Mouse (Mus musculus) cerebellum, postnatal 4 days (tissue): Measurements from ENCODE around the gene Foxq1.
A peak's percentile ranks its signal among the peaks of the same experiment; 100 is the strongest.

Experiments used
- DNase-seq, 2 experiments: peaks; one replicate each; pipeline ENCODE4 v3.0.0; 2022; ENCODE audit warnings: low spot score in 2 of 2, mixed read lengths in 1 of 2

The Foxq1 gene

GRCm38 (mm10) chr13:31555834-31556233 lies at the start of gene Foxq1:
Gene Foxq1 (plus strand): TSS chr13:31556134.
- DNase-seq, result no peak

GRCm38 (mm10) chr13:31506494-31507167 lies 49.3 kb upstream of the Foxq1 start:
- no peak for DNase-seq

GRCm38 (mm10) chr13:31515261-31515660 lies 40.7 kb upstream of the Foxq1 start:
- DNase-seq, result no peak

GRCm38 (mm10) chr13:31518411-31518886 lies 37.5 kb upstream of the Foxq1 start:
- DNase-seq, result peak in 1 of 2 experiments; percentile 33

GRCm38 (mm10) chr13:31518971-31519370 lies 37.0 kb upstream of the Foxq1 start:
- no peak for DNase-seq

DNA sequence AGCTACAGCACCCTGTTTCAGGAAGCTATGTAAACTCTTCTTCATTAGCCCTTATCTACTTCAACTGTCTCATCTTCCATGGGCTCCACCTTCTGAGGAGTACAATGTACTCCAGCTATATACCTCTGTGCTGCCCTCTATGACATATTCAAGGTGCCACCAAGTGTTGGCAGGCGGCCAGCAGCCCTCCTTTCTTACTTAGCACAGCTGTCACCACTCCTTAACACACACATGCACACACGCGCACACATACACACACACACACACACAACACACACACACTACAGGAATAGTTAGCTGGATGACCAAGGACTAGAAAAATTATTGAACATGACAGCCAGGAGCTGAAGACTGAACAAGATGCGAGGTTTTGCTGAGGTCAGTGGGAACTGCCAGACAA lies 31.0 kb upstream of the Foxq1 start:
- no peak for DNase-seq

DNA sequence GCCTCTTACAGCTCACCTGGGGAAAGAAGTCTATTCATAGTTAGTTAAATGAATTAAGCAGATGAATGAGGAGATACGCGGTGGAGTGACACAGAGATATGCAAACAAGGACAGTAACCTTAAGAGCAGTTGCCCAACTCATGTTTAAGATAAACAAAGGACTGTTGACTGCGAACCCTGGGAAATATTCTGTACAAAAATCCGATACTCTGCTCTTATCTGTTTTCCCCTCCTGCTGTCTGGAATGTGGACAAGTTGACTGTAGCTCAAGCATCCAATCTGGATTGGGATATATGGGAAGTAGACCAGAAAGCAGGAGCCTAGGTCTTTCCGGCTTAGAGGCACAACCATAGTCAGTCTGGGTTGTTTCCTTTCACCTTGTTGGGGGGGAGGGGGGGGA lies 24.7 kb upstream of the Foxq1 start:
- DNase-seq, result no peak

- no peak for DNase-seq
These were observed 24.3 kb upstream of the Foxq1 start for GRCm38 (mm10) chr13:31531651-31532061.

DNA sequence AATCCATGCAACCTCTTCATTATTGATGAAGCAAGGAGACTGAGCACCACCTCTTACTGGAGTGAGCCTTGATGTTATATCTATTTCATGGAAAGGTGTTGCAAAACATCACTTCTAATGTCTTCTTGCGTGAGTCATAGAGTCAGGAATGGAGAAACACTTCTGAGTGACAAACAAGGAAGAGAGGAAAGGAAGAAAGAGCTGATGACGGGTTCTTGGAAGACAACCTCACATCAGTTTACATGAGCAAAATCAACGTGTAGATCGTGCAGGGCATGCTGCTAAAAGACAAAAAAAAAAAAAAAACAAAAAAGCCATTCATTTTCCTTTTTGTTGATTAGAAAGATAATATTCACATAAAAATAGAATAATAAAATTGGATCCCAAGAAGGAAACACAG lies 21.2 kb upstream of the Foxq1 start:
- no peak for DNase-seq

DNA sequence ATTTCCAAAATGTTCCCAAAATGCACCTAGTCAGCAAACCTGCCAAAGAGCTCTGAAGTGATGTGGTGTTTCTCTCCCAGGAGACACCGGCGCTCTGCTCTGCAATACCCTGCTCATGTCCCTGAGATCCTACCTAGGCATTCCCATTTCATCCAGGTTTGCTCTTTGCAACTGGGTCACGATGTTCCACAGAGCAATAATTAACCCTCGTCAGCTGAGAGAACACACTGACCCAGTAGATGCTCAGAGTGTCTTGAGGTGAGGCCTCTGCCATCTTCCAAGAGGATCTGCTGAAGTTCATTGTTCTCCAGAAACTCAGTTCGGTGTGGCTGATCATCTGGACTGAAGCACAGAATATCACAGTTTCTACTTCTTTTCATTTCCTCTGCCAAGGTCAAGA lies 12.9 kb upstream of the Foxq1 start:
- no peak for DNase-seq

DNA sequence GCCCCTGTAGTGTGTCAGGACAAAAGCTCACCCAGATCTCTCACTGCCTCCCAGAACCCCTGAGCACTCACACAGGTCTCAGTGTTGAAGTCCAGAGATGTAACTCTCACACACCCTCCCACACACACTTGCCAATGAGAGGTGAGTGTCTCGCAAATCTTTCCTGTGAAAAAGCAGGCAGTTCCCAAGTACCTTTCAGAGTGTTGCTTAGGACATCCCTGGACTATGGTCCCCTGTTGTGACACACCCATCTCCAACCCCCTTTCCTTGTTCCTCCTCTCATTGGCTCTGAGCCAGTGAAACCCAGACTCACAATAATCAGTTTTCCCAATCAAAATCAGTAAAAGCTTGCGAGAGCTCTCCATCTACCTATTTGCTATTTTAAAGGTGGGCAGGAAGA lies 9.2 kb upstream of the Foxq1 start:
- no peak for DNase-seq

DNA sequence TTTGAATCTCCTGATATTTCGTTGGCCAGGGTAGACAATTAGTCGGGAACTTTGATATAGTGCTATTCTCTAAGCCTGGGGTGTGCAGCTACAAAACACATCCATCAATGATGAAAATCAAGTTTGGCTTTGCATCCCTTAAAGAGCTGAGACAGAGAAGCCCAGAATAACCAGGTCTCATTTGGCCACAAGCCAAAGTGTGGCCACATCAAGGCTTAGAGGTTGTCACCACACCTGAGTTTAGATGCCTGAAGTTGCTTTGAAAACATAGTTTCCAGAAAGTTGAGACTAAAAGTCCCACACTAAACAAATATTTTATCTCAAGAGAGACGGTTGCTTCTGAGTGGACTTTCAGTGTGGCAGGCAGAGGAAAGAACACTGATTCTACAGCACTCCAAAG lies 8.7 kb upstream of the Foxq1 start:
- DNase-seq, result no peak

DNA sequence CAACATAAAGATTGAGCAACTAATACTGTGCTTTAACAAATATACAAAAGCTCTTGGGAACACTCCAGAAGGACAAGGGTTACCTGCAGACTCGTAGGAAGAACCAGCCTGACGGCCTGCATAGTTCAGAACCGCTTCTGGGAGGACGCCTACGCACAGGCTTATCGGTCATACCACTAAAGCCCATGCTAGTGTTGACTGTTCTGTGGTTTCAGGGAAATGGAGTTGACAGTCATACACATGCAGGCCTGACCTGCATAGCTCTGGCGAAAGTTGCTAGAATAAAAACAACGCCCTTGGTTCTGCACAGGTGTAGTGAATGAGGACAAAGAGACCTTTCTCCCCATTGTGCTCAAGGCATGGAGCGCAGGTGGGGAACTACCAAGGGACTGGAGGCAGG lies 8.3 kb upstream of the Foxq1 start:
- no peak for DNase-seq

GRCm38 (mm10) chr13:31556964-31557767 lies 1.2 kb downstream of the Foxq1 start:
- DNase-seq, result no peak

DNA sequence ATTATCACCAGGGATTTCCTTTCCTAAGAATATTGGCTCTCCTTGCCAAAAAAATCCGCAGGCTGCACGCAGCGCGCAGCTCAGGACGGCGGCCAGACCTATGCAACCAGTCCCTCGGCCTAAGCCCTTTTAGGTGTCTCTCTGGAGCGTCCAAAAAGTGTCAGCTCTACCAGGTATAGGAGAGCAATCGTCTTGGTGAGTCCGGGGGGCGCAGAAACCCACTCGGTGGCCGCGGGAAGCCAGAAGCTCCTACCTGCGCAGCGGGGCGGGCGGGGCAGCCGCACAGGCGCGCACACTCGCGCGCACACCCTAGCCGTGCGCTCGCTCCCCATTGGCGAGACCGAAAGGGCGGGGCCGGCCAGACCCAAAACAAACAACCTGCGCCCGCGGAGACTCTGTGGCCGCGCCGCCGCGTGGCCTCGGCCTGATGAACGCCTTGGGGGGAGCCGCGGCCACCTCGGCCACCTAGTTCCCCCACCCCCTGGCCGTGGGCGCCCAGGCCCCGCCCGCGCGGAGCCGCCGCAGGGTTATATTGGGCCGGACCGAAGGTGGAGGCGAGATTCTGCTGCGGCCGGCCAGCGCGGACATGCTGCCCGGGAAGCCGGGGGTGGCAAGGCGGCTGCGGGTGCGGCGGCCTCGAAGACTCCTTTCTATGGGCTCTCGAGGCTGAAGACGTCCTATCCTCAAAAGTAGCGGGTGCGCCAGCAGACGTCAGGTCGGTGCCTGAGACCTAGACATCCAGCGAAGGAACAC lies 2.0 kb downstream of the Foxq1 start:
- DNase-seq, result no peak

- peak in 1 of 2 experiments; percentile 18 for DNase-seq
These were observed 2.8 kb downstream of the Foxq1 start, which contains the start of gene A530084C06Rik for GRCm38 (mm10) chr13:31558521-31559418. Gene A530084C06Rik (minus strand): TSS chr13:31559333.

GRCm38 (mm10) chr13:31559419-31560144 lies 3.6 kb downstream of the Foxq1 start:
- peak in 1 of 2 experiments; percentile 58 for DNase-seq

DNA sequence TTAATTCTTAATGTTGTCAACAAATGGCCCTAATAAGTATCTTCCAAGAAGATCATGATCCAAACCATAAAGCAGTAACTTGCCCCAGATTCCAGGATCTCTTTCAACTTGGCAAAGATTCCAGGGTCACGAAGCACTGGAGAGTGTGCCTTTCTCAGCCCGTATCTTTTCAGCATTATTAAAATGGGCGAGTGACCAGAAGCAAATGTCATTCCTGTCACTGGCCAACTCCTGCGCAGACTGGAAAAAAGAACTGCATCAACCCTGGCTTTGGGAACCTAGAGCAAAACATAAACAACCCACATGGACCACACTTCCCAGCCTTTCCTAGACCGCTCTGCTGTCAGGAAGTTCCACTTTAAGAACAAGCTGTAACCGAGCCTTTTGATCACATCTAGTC lies 8.5 kb downstream of the Foxq1 start:
- DNase-seq, result no peak

DNA sequence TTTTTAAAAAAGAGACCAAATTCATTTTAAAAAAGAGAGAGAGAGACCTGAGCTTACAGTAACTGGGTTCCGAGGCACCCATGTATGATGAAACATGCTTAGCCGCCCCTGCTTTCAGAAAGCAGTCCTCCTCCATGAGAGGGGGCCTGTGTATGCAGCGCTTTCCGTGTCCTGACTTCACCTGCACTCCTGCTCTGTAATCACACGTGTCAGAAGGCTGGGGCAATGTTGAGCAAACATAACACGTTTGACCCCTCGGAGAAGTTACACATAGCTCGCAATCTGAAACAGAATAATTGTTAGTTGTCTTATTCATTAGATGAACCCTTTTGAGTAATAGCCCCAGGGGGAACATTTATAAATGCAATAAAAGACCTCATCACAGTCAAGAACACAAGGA lies 11.2 kb downstream of the Foxq1 start:
- DNase-seq, result no peak

- DNase-seq, result no peak
These were observed 11.8 kb downstream of the Foxq1 start for GRCm38 (mm10) chr13:31567617-31568294.
